Mouse (Mus musculus): ENCODE measurements around the gene Grap.

- no peak for TF ChIP-seq CTCF (IDR thresholded peaks at IDR 0.05; ENCODE audit: control insufficient read depth, insufficient read depth, insufficient read length)
- no peak for TF ChIP-seq MYOG (IDR thresholded peaks at IDR 0.05; ENCODE audit: control insufficient read depth, extremely low read depth, insufficient read length)
- no peak for TF ChIP-seq MAX (IDR thresholded peaks at IDR 0.05)
- no peak for TF ChIP-seq CEBPB (IDR thresholded peaks at IDR 0.05; ENCODE audit: low read depth)
- TF ChIP-seq USF1 (IDR thresholded peaks at IDR 0.05; ENCODE audit: low read depth): no peak
- no peak for TF ChIP-seq MYOD1 (IDR thresholded peaks at IDR 0.05; ENCODE audit: control insufficient read depth, insufficient read length, low read depth)
- no peak for TF ChIP-seq FOSL1 (IDR thresholded peaks at IDR 0.05; ENCODE audit: insufficient read depth, low read length, poor library complexity, severe bottlenecking)
These were observed 23.3 kb downstream of the Grap start for GRCm38 (mm10) chr11:61676216-61676854.
